Mouse (Mus musculus) stomach, embryonic 15.5 days (tissue): ENCODE data around the gene Akap2. TPM values are rescaled to one million over a fixed set of nuclear protein-coding genes. Genes with fewer than 3 reads are reported as not detected.

Experiments
- ATAC-seq: fragments of 200-750 bp; cut with Nextera tagmentation; 2 replicates; pipeline ENCODE4 v1.8.0; 2017; ENCODE audit warnings: low read depth, moderate number of reproducible peaks, moderate TSS enrichment; ENCODE audit not compliant: insufficient read depth, low FRiP score
- H3K27ac ChIP-seq: fragments of 300-500 bp; sonication (generic); 2 replicates; pipeline ENCODE4 v1.5.1; 2015; ENCODE audit warnings: mild to moderate bottlenecking, inconsistent platforms
- H3K27me3 ChIP-seq: fragments of 300-500 bp; sonication (generic); replicated peaks from 2 replicates; pipeline ENCODE4 v1.6.1; 2015; ENCODE audit warnings: inconsistent platforms
- H3K36me3 ChIP-seq: fragments of 300-500 bp; sonication (generic); 2 replicates; pipeline ENCODE4 v1.6.1; 2015; ENCODE audit warnings: inconsistent platforms
- H3K4me1 ChIP-seq: fragments of 300-500 bp; sonication (generic); 2 replicates; pipeline ENCODE4 v1.6.1; 2015; ENCODE audit warnings: inconsistent platforms
- H3K4me2 ChIP-seq: fragments of 300-500 bp; sonication (generic); 2 replicates; pipeline ENCODE4 v1.6.1; 2015; ENCODE audit warnings: mild to moderate bottlenecking, inconsistent platforms
- H3K4me3 ChIP-seq: fragments of 300-500 bp; sonication (generic); replicated peaks from 2 replicates; pipeline ENCODE4 v1.5.1; 2015; ENCODE audit warnings: inconsistent platforms
- H3K9ac ChIP-seq: fragments of 300-500 bp; sonication (generic); 2 replicates; pipeline ENCODE4 v1.6.1; 2015; ENCODE audit warnings: inconsistent platforms
- H3K9me3 ChIP-seq: fragments of 300-500 bp; sonication (generic); 2 replicates; pipeline ENCODE4 v1.6.1; 2016; ENCODE audit warnings: inconsistent platforms
- WGBS: fragments of 180-500 bp; shearing (Covaris S2); methylation state at CpG from one replicate; pipeline ENCODE4 v1.1.7; 2015; 5-methylcytosine and 5-hydroxymethylcytosine counted together
- polyA plus RNA-seq: library from polyadenylated mRNA; unstranded; fragments of >200 nt; fragmentation: Nextera tagmentation; extraction: Ambion mirVana; gene quantifications from 2 replicates; pipeline ENCODE4 v1.2.1, GENCODE M21; 2015

The Akap2 gene
- polyA plus RNA-seq, 1 experiment from 2014 or later = 21.2 TPM

- no peak overlapping the region for H3K4me3 ChIP-seq
- no peak overlapping the region for H3K9ac ChIP-seq
- WGBS = 90% methylated on average over 7 of the region's 7 CpGs
- H3K27ac ChIP-seq = no peak overlapping the region
- no peak overlapping the region for H3K4me2 ChIP-seq
- no peaks in the 10 kb centered on the region for H3K27me3 ChIP-seq
- H3K36me3 ChIP-seq = no peaks in the 10 kb centered on the region
- no peaks in the 10 kb centered on the region for H3K4me1 ChIP-seq
- H3K9me3 ChIP-seq = no peaks in the 10 kb centered on the region
- ATAC-seq = no peak
These were observed 12.9 kb upstream of the Akap2 start for GRCm38 (mm10) chr4:57704575-57704974.

DNA sequence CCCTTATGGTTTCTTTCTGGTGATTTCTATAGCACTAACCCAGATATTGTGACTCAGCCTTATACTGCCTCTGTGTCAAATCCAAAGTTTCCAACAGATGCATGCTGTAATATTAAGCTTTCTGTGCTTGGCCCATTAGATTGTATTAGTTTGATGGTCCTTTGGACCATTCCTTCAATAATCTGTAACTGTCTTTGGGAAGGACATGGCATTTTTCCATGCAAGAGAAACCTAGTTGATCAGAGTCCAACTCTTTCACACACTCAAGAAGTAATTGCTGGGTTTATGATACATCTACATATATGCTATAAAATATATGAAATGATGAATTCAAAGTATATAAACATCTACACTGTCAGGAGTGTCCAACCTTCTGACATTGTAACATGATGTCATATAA is 1.6 kb upstream of the Akap2 start:
- no peaks in the 10 kb centered on the region for H3K27me3 ChIP-seq
- H3K4me3 ChIP-seq = no peak overlapping the region
- no peaks in the 10 kb centered on the region for H3K9me3 ChIP-seq
- no peak overlapping the region for H3K9ac ChIP-seq
- H3K4me1 ChIP-seq = no peaks in the 10 kb centered on the region
- no peak overlapping the region for H3K27ac ChIP-seq
- no peaks in the 10 kb centered on the region for H3K36me3 ChIP-seq
- no peak for ATAC-seq
- H3K4me2 ChIP-seq = no peak overlapping the region

DNA sequence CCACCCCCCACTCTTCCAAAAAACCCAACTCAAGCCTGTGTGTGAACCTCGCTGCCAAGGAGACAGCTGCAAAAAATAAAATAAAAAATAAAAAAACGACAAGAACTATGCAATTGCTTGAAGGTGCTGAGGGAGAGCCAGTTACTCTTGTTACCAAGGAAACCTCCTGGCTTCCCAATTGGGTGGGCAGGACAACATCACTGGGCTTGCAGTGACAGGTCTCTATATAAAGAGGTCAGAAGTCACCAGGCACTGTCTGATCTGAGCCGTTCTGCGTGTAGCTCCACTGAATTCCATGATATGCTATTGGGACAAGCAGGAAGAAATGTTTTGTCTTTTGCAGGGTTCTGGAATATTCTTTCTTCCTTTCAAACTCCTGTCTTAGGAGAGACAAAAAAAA is 722 bp upstream of the Akap2 start:
- no peak overlapping the region for H3K4me2 ChIP-seq
- H3K27me3 ChIP-seq = no peaks in the 10 kb centered on the region

DNA sequence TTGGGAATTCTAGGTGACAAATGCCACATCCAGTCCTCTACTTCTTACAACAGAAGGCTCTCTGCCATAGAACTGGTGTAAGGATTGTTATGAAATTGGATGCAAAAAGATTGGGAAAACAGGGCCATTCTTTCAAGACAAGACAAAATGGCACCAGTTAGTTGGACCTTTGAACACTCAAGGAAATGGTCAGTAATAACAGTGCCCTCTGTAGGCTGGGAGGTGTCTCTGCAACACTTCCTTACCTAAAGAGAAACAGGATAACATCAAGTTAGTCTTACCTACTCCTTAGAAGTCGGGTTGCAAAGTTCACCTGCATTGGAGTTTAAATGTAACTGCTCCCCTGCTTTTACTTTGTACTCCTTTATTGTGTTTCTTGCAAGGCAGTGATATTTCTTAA is 1.9 kb downstream of the Akap2 start:
- H3K36me3 ChIP-seq = no peaks in the 10 kb centered on the region
- no peak overlapping the region for H3K9ac ChIP-seq
- H3K4me1 ChIP-seq = no peaks in the 10 kb centered on the region
- no peaks in the 10 kb centered on the region for H3K9me3 ChIP-seq
- no peak for ATAC-seq
- H3K27ac ChIP-seq = no peak overlapping the region
- no peaks in the 10 kb centered on the region for H3K27me3 ChIP-seq
- 74% methylated on average over 1 of the region's 1 CpGs for WGBS
- H3K4me3 ChIP-seq = no peak overlapping the region
- no peak overlapping the region for H3K4me2 ChIP-seq

More for the DNA sequence above, 722 bp upstream of the Akap2 start:
- WGBS = 38% methylated on average over 4 of the region's 4 CpGs
- Histone ChIP-seq H3K9me3 (no peaks in the 10 kb centered on the region), H3K4me1 (no peaks in the 10 kb centered on the region), H3K9ac (no peak overlapping the region), H3K4me3 (no peak overlapping the region), H3K27ac (no peak overlapping the region), H3K36me3 (no peaks in the 10 kb centered on the region)
- no peak for ATAC-seq

GRCm38 (mm10) chr4:57720869-57721361 is 3.5 kb downstream of the Akap2 start:
- Histone ChIP-seq H3K4me1 (no peaks in the 10 kb centered on the region), H3K27me3 (no peaks in the 10 kb centered on the region), H3K4me3 (no peak overlapping the region), H3K9me3 (no peaks in the 10 kb centered on the region), H3K9ac (no peak overlapping the region), H3K27ac (no peak overlapping the region), H3K36me3 (no peaks in the 10 kb centered on the region), H3K4me2 (no peak overlapping the region)
- 31% methylated on average over 7 of the region's 7 CpGs for WGBS
- ATAC-seq = no peak

- 82% methylated on average over 4 of the region's 4 CpGs for WGBS
- no peak for ATAC-seq
- Histone ChIP-seq H3K9me3 (no peaks in the 10 kb centered on the region), H3K9ac (no peak overlapping the region), H3K27me3 (no peaks in the 10 kb centered on the region), H3K27ac (no peak overlapping the region), H3K4me1 (no peaks in the 10 kb centered on the region), H3K4me2 (no peak overlapping the region), H3K36me3 (no peaks in the 10 kb centered on the region), H3K4me3 (no peak overlapping the region)
These were observed 4.8 kb downstream of the Akap2 start for GRCm38 (mm10) chr4:57722296-57722695.

- Histone ChIP-seq H3K9ac (no peak overlapping the region), H3K36me3 (no peaks in the 10 kb centered on the region), H3K4me2 (no peak overlapping the region), H3K4me1 (no peaks in the 10 kb centered on the region), H3K27me3 (no peaks in the 10 kb centered on the region), H3K27ac (no peak overlapping the region), H3K4me3 (no peak overlapping the region), H3K9me3 (no peaks in the 10 kb centered on the region)
- whole genome bisulfite sequencing = 67% methylated on average over 2 of the region's 2 CpGs
- ATAC-seq = no peak
These were observed 6.2 kb downstream of the Akap2 start for GRCm38 (mm10) chr4:57723659-57724058.

DNA sequence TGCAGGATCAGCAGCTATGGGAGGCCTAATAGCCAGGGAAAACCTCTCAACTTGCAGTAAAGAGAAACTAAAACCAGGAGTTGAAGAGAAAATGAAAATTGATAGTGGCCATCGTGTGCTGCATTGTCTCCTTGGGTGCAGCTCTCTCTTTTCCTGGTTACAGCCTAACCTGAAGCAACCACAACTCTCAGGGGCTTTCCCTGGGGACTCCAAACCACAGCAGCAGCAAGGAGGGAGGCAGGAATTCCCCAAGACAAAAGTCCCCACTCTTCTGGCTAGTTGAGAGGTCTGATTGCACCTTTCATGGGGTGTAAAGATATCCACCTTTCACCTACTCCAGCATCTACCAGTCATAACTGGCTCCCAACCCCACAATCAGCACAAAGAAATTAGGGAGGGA is 8.1 kb downstream of the Akap2 start:
- no peak overlapping the region for H3K27ac ChIP-seq
- 83% methylated on average over 1 of the region's 1 CpGs for whole genome bisulfite sequencing
- ATAC-seq = no peak

DNA sequence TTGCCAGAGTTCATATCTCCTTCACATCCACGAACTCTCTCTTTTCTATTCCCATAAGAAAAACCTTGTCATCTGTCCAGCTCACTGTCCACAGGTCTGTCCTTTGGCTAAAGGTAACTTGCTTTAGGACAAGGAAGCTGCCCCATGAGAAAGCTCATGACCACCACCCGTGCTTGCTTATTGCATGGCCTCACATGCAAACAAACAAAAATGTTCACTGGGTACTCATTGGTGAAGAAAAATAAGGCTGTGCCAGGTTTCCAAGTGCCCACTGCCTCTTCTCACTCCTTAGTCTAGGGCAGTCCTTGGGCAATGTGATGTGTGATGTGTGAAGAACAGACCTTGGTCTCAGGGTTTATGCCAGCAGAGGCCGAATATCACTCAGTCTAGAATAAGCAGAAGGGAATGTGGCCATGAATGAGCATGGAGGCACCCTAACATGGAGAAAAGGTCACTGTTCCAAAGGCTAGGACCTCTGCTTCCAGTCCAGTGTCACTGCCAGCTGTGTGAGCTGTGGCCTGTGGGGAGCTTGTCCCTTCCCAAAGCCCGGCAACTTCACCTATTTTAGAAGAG is 11.2 kb downstream of the Akap2 start:
- no peak for ATAC-seq

More for the DNA sequence above, 8.1 kb downstream of the Akap2 start:
- Histone ChIP-seq H3K9me3 (no peaks in the 10 kb centered on the region), H3K4me2 (no peak overlapping the region), H3K4me1 (no peaks in the 10 kb centered on the region), H3K9ac (no peak overlapping the region), H3K27me3 (no peaks in the 10 kb centered on the region), H3K36me3 (no peaks in the 10 kb centered on the region), H3K4me3 (no peak overlapping the region)

DNA sequence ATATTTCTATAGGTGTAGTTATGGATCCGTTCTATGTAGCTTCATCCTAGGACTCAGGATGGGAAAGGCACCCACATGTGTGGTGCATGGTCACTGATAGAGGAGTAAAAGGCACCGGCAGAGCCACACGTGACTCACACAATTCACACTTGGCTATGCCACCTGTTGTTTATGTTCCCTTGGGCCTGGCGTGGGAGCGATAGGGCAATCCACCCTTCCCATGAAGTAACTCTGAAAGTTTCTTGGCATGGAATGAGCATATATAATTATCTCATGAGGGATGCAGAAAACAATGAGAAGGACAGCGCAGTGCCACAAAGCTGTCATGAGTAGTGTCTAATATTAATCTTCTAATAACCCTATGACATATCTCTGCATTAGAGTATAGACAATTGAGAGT is 12.6 kb downstream of the Akap2 start:
- ATAC-seq = no peak

More for the DNA sequence above, 11.2 kb downstream of the Akap2 start:
- H3K27ac ChIP-seq = no peak overlapping the region
- no peaks in the 10 kb centered on the region for H3K36me3 ChIP-seq
- H3K9ac ChIP-seq = no peak overlapping the region
- H3K9me3 ChIP-seq = no peaks in the 10 kb centered on the region
- H3K4me1 ChIP-seq = no peaks in the 10 kb centered on the region
- 80% methylated on average over 4 of the region's 4 CpGs for WGBS
- no peak overlapping the region for H3K4me3 ChIP-seq
- no peak overlapping the region for H3K4me2 ChIP-seq
- no peaks in the 10 kb centered on the region for H3K27me3 ChIP-seq

DNA sequence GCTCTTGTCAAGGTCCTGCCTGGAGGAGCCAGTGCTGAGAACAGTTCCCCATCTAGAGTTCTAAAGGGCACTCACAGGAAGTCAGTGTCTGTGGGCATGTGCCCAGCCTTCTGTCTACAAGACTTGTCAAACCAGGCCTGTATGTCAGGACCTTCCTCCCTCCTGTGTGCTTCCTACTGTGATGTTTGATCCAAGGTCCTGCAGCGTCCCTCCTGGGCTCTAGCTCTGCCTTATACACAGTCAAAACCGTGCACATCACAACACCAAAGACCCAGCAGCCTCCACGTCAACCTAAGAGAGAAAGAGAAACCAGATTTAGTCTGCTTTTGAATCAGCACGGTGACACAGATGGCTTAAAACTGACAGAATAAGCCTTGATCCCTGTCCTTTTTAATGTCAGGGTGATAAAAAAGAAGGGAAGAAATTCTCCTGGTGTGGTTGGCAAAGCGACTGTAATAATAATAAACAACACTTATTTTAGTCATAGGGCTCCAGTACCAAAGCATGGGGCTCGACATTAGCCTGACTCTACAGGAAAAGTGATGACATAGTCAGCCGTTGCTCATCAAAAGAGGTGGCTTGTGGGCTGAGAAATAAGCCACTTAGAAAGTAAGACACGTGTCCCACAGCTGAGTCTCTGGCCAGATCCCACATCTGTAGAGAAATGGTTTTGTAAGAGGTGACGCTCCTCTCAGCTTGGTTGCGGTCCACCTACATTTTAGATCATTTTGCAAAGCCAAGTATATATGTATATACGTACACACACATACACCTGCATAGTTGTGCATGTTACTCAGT is 13.5 kb downstream of the Akap2 start:
- no peaks in the 10 kb centered on the region for H3K4me1 ChIP-seq
- H3K36me3 ChIP-seq = no peaks in the 10 kb centered on the region
- no peak overlapping the region for H3K27ac ChIP-seq
- H3K4me3 ChIP-seq = no peak overlapping the region
- H3K4me2 ChIP-seq = no peak overlapping the region
- no peak for ATAC-seq
- H3K9me3 ChIP-seq = no peaks in the 10 kb centered on the region
- H3K9ac ChIP-seq = no peak overlapping the region
- H3K27me3 ChIP-seq = no peaks in the 10 kb centered on the region
- 78% methylated on average over 11 of the region's 11 CpGs for WGBS

More for the DNA sequence above, 12.6 kb downstream of the Akap2 start:
- H3K9ac ChIP-seq = no peak overlapping the region
- no peak overlapping the region for H3K27ac ChIP-seq
- 91% methylated on average over 6 of the region's 6 CpGs for WGBS
- no peaks in the 10 kb centered on the region for H3K27me3 ChIP-seq
- no peaks in the 10 kb centered on the region for H3K4me1 ChIP-seq
- no peaks in the 10 kb centered on the region for H3K9me3 ChIP-seq
- H3K36me3 ChIP-seq = no peaks in the 10 kb centered on the region
- no peak overlapping the region for H3K4me2 ChIP-seq
- H3K4me3 ChIP-seq = no peak overlapping the region

- WGBS = 75% methylated on average over 5 of the region's 5 CpGs
- H3K4me2 ChIP-seq = no peak overlapping the region
These were observed 14.9 kb downstream of the Akap2 start for GRCm38 (mm10) chr4:57732351-57732750.

More at GRCm38 (mm10) chr4:57732351-57732750, 14.9 kb downstream of the Akap2 start:
- H3K27ac ChIP-seq = no peak overlapping the region
- no peaks in the 10 kb centered on the region for H3K4me1 ChIP-seq
- no peaks in the 10 kb centered on the region for H3K9me3 ChIP-seq
- ATAC-seq = no peak
- no peaks in the 10 kb centered on the region for H3K27me3 ChIP-seq
- no peak overlapping the region for H3K9ac ChIP-seq
- H3K36me3 ChIP-seq = no peaks in the 10 kb centered on the region
- no peak overlapping the region for H3K4me3 ChIP-seq
